Mouse (Mus musculus): ENCODE measurements around the gene Mxra8.

- TF ChIP-seq GATA1 (IDR thresholded peaks at IDR 0.05; ENCODE audit: low read length) = no peak
- no peak for TF ChIP-seq TAL1 (IDR thresholded peaks at IDR 0.05; ENCODE audit: low read length)
Observed at GRCm38 (mm10) chr4:155821025-155821424, 18.5 kb upstream of the Mxra8 start.
